Mouse (Mus musculus): ENCODE measurements around the gene Bcl11a. TPM values are rescaled to one million over a fixed set of nuclear protein-coding genes. Genes with fewer than 3 reads are reported as not detected.
"Not testable (repeated sequence)": the region's sequence is repeated elsewhere in the genome, so short reads cannot be mapped to it uniquely, and the experiment has no call there.

Gene Bcl11a
- polyA plus RNA-seq, 1 experiment = 1.3 TPM

- DNase-seq (ENCODE audit: low spot score) = no peak
These were observed 20.8 kb downstream of the Bcl11a start for GRCm38 (mm10) chr11:24098662-24099061.

- DNase-seq (ENCODE audit: low spot score) = no peak
These were observed 21.4 kb downstream of the Bcl11a start for GRCm38 (mm10) chr11:24099215-24099614.

GRCm38 (mm10) chr11:24099886-24100293 lies 22.0 kb downstream of the Bcl11a start:
- DNase-seq (ENCODE audit: low spot score) = no peak

GRCm38 (mm10) chr11:24100449-24101070 lies 22.7 kb downstream of the Bcl11a start:
- DNase-seq (ENCODE audit: low spot score) = no peak

- DNase-seq (ENCODE audit: low spot score) = no peak
These were observed 23.8 kb downstream of the Bcl11a start for GRCm38 (mm10) chr11:24101625-24102024.

GRCm38 (mm10) chr11:24102372-24102771 lies 24.5 kb downstream of the Bcl11a start:
- no peak for DNase-seq (ENCODE audit: low spot score)

GRCm38 (mm10) chr11:24103128-24103742 lies 25.4 kb downstream of the Bcl11a start:
- no peak for DNase-seq (ENCODE audit: low spot score)

GRCm38 (mm10) chr11:24107414-24107813 lies 29.6 kb downstream of the Bcl11a start:
- DNase-seq (ENCODE audit: low spot score) = no peak

- DNase-seq (ENCODE audit: low spot score) = no peak
These were observed 31.1 kb downstream of the Bcl11a start for GRCm38 (mm10) chr11:24108974-24109373.

GRCm38 (mm10) chr11:24109388-24109787 lies 31.5 kb downstream of the Bcl11a start:
- DNase-seq (ENCODE audit: low spot score) = no peak

GRCm38 (mm10) chr11:24110113-24110512 lies 32.3 kb downstream of the Bcl11a start:
- no peak for DNase-seq (ENCODE audit: low spot score)

GRCm38 (mm10) chr11:24111720-24112119 lies 33.9 kb downstream of the Bcl11a start:
- DNase-seq (ENCODE audit: low spot score) = no peak

GRCm38 (mm10) chr11:24115017-24115752 lies 37.3 kb downstream of the Bcl11a start:
- no peak for DNase-seq (ENCODE audit: low spot score)

- DNase-seq (ENCODE audit: low spot score) = no peak
These were observed 38.2 kb downstream of the Bcl11a start for GRCm38 (mm10) chr11:24116041-24116440.

- DNase-seq (ENCODE audit: low spot score) = no peak
These were observed 38.9 kb downstream of the Bcl11a start for GRCm38 (mm10) chr11:24116582-24117318.

- no peak for DNase-seq (ENCODE audit: low spot score)
These were observed 43.3 kb downstream of the Bcl11a start for GRCm38 (mm10) chr11:24121136-24121535.

- DNase-seq (ENCODE audit: low spot score) = no peak
These were observed 45.0 kb downstream of the Bcl11a start for GRCm38 (mm10) chr11:24122899-24123298.

GRCm38 (mm10) chr11:24123991-24124390 lies 46.1 kb downstream of the Bcl11a start:
- DNase-seq (ENCODE audit: low spot score) = no peak

GRCm38 (mm10) chr11:24125098-24125497 lies 47.2 kb downstream of the Bcl11a start:
- DNase-seq (ENCODE audit: low spot score) = no peak

GRCm38 (mm10) chr11:24128001-24128400 lies 50.1 kb downstream of the Bcl11a start:
- DNase-seq (ENCODE audit: low spot score) = no peak

GRCm38 (mm10) chr11:24128880-24129279 lies 51.0 kb downstream of the Bcl11a start:
- not testable (repeated sequence) for DNase-seq (ENCODE audit: low spot score)

Measured in urinary bladder, adult 2 months (tissue).